Mouse (Mus musculus) left cerebral cortex, adult 8-10 months (tissue): Measurements from ENCODE around the gene Nkain2. TPM values are rescaled to one million over a fixed set of nuclear protein-coding genes. Genes with fewer than 3 reads are reported as not detected.

ENCODE experiments used
- DNase-seq, 2 experiments: peaks; one replicate each; pipeline ENCODE4 v3.0.0; 2022; ENCODE audit warnings: low spot score in 2 of 2
- total RNA-seq, 4 experiments: library from RNA; stranded (reverse); gene quantifications; 2 replicates each; pipeline ENCODE4 v1.2.4; 2022

Nkain2 gene
- total RNA-seq, 4 experiments from 2014 or later, result 29.8 to 33.8 (median 31.4) TPM

DNA sequence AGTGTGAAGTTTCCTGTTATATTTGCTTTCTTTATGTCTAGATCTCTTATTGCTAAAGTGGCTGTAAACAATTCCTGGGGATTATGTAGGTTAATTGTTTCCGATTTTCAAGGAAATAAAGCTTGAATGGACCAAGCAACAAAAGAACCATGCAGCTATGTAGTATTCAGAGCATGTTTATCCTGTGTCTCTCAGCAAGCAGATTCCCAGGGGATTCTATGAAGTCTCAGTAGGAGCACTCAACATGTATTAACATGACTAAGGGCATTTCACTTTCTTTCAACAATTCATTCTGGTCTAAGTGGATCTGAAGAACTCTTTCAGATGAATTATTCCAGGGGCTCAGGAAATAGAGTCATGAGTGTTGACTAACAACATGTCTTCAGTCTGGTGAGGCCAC is 1244.2 kb downstream of the Nkain2 start:
- DNase-seq, result no peak

Other genes starting within 250 kb of the Nkain2 start
- 1 to 10 TPM in 2 of 4 experiments, under 1 TPM in 2; 0.61 to 1.3 (median 0.90) TPM for gene Trdn, start 190.1 kb upstream of the Nkain2 start, total RNA-seq